Mouse (Mus musculus) T-helper 17 cell (primary cell): ENCODE results near the gene Dstyk.

Experiments used
- in situ Hi-C, 2 experiments: fragments of 300-600 bp; cut with MboI, MseI; formaldehyde crosslinking; loops; 1 replicate in 1 of 2; 2 replicates in 1 of 2; pipeline ENCODE4 v1.15.1; 2025; ENCODE audit warnings: high pct_unique_total_duplicates in 2 of 2

Dstyk gene

GRCm38 (mm10) chr1:132417319-132418251 is at the start of gene Dstyk:
Gene Dstyk (plus strand): TSS chr1:132417555.
- in situ Hi-C loops: loop anchor here in 1 of 2 experiments (10.0 kb wide), 1 partner anchor 1417 kb away; no protein-coding TSS in a partner anchor

GRCm38 (mm10) chr1:132367692-132368506 is 49.5 kb upstream of the Dstyk start:
- in situ Hi-C loops: no loop called here

GRCm38 (mm10) chr1:132370681-132371173 is 46.6 kb upstream of the Dstyk start:
- in situ Hi-C loops: no loop called here

GRCm38 (mm10) chr1:132371298-132372081 is 45.9 kb upstream of the Dstyk start:
- in situ Hi-C loops: no loop called here

GRCm38 (mm10) chr1:132372354-132372753 is 45.0 kb upstream of the Dstyk start:
- in situ Hi-C loops: no loop called here

GRCm38 (mm10) chr1:132372896-132373534 is 44.3 kb upstream of the Dstyk start:
- in situ Hi-C loops: no loop called here

GRCm38 (mm10) chr1:132374140-132374872 is 43.0 kb upstream of the Dstyk start:
- in situ Hi-C loops: no loop called here

GRCm38 (mm10) chr1:132374873-132375244 is 42.5 kb upstream of the Dstyk start:
- in situ Hi-C loops: no loop called here

GRCm38 (mm10) chr1:132375256-132375655 is 42.1 kb upstream of the Dstyk start:
- in situ Hi-C loops: no loop called here

GRCm38 (mm10) chr1:132376211-132377054 is 40.9 kb upstream of the Dstyk start:
- in situ Hi-C loops: no loop called here

GRCm38 (mm10) chr1:132377055-132377365 is 40.3 kb upstream of the Dstyk start:
- in situ Hi-C loops: no loop called here

GRCm38 (mm10) chr1:132377811-132378210 is 39.5 kb upstream of the Dstyk start:
- in situ Hi-C loops: no loop called here

- in situ Hi-C loops: no loop called here
Measured at GRCm38 (mm10) chr1:132380550-132381100, 36.7 kb upstream of the Dstyk start.

GRCm38 (mm10) chr1:132381929-132382328 is 35.4 kb upstream of the Dstyk start:
- in situ Hi-C loops: no loop called here

GRCm38 (mm10) chr1:132384001-132384554 is 33.3 kb upstream of the Dstyk start:
- in situ Hi-C loops: no loop called here

GRCm38 (mm10) chr1:132385266-132385665 is 32.1 kb upstream of the Dstyk start:
- in situ Hi-C loops: no loop called here

- in situ Hi-C loops: no loop called here
Measured at GRCm38 (mm10) chr1:132385711-132386110, 31.6 kb upstream of the Dstyk start.

- in situ Hi-C loops: no loop called here
Measured at GRCm38 (mm10) chr1:132386266-132386665, 31.1 kb upstream of the Dstyk start.

- in situ Hi-C loops: no loop called here
Measured at GRCm38 (mm10) chr1:132387943-132388342, 29.4 kb upstream of the Dstyk start.
